Mouse (Mus musculus) liver, embryonic 13.5 days (tissue): ENCODE results near the gene Rtn4rl1. TPM values are rescaled to one million over a fixed set of nuclear protein-coding genes. Genes with fewer than 3 reads are reported as not detected.

ENCODE experiments used
- ATAC-seq: fragments of 200-750 bp; cut with Nextera tagmentation; 2 replicates; pipeline ENCODE4 v1.8.0; 2017; ENCODE audit warnings: low read depth, mild to moderate bottlenecking, moderate number of reproducible peaks, moderate library complexity
- DNase-seq: peaks from one replicate; pipeline ENCODE4 v3.0.0; 2022
- H3K27ac ChIP-seq: fragments of 300-500 bp; sonication (generic); 2 replicates; pipeline ENCODE4 v1.5.1; 2015; ENCODE audit warnings: moderate library complexity, mild to moderate bottlenecking, inconsistent platforms
- H3K27me3 ChIP-seq: fragments of 300-500 bp; sonication (generic); 2 replicates; pipeline ENCODE4 v1.6.1; 2015; ENCODE audit warnings: mild to moderate bottlenecking, inconsistent platforms
- H3K36me3 ChIP-seq: fragments of 300-500 bp; sonication (generic); 2 replicates; pipeline ENCODE4 v1.6.1; 2015; ENCODE audit warnings: mild to moderate bottlenecking, inconsistent platforms
- H3K4me1 ChIP-seq: fragments of 300-500 bp; sonication (generic); replicated peaks from 2 replicates; pipeline ENCODE4 v1.6.1; 2015; ENCODE audit warnings: inconsistent platforms
- H3K4me2 ChIP-seq: fragments of 300-500 bp; sonication (generic); 2 replicates; pipeline ENCODE4 v1.6.1; 2015; ENCODE audit warnings: inconsistent platforms, mild to moderate bottlenecking, moderate library complexity
- H3K4me3 ChIP-seq: fragments of 300-500 bp; sonication (generic); replicated peaks from 2 replicates; pipeline ENCODE4 v1.5.1; 2015; ENCODE audit warnings: mild to moderate bottlenecking, inconsistent platforms
- H3K9ac ChIP-seq: fragments of 300-500 bp; sonication (generic); 2 replicates; pipeline ENCODE4 v1.6.1; 2015; ENCODE audit warnings: mild to moderate bottlenecking, inconsistent platforms
- H3K9me3 ChIP-seq: fragments of 300-500 bp; sonication (generic); replicated peaks from 2 replicates; pipeline ENCODE4 v1.6.1; 2016; ENCODE audit warnings: inconsistent platforms
- WGBS: fragments of 180-500 bp; shearing (Covaris S2); methylation state at CpG from one replicate; pipeline ENCODE4 v1.1.7; 2015; ENCODE audit not compliant: insufficient replicate concordance; 5-methylcytosine and 5-hydroxymethylcytosine counted together
- polyA plus RNA-seq: library from polyadenylated mRNA; unstranded; fragments of >200 nt; fragmentation: Nextera tagmentation; extraction: Ambion mirVana; gene quantifications from 2 replicates; pipeline ENCODE4 v1.2.1, GENCODE M21; 2015

The Rtn4rl1 gene
- polyA plus RNA-seq, 1 experiment from 2014 or later: 0.78 TPM

- DNase-seq (no peak), ATAC-seq (no peak)
- Histone ChIP-seq H3K36me3 (no peaks in the 10 kb centered on the region), H3K4me2 (no peak overlapping the region), H3K4me3 (no peak overlapping the region), H3K27ac (no peak overlapping the region; the same call in 1 of the 2 replicates), H3K27me3 (peaks cover 62% of the 10 kb centered on the region), H3K4me1 (peaks cover 61% of the 10 kb centered on the region), H3K9ac (no peak overlapping the region), H3K9me3 (no peaks in the 10 kb centered on the region)
- 53% methylated on average over 6 of the region's 6 CpGs for WGBS
These were observed 1.7 kb upstream of the Rtn4rl1 start for GRCm38 (mm10) chr11:75191841-75192240.

DNA sequence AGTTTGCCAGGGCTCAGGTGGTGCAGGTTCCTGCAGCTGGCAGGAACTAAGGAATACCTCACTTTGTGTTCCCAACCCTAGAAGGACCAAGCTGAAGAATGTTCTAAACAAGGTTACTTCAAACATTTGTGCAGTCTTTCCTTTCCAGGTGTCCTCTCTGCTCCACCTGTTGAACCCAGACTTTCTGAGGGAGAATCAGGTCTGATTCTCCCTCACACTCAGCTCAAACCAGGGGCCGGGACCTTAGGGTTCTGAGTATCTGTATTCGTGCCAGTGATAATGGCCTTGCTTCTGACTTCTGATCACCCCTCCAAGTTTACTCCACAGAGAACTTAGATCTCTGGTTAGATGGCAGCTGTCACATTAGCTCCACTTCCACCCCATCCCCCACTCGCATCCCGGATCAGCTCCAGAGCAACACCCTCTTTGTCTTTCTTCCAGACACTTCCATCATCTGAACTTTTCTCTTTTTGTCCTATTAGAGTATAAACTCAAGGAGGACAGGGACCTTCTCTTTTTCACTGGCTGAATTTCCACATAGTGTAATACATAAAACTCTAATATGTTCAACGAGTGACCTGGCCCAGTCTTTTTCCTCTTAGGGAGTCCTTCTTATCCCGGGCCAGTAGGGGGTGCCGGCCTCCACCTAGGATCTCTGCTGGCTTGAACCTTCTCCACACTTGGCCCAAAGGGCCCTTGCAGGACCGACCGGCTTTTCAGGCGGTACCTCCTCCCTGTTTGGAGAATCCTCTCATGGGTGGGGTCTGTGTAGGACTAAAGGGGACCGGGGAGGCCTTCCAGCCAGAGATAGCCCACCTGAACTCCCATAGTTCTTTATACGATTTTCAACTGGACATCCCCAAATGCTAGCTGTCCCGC, 1.0 kb upstream of the Rtn4rl1 start:
- peak overlapping the region; percentile 61 for H3K4me3 ChIP-seq
- WGBS: 25% methylated on average over 13 of the region's 13 CpGs
- H3K9me3 ChIP-seq: no peaks in the 10 kb centered on the region
- peaks cover 70% of the 10 kb centered on the region for H3K27me3 ChIP-seq
- DNase-seq (peak; percentile 68), ATAC-seq (0 out of 2 replicates have a peak, but pooled peaks have one; percentile 22)
- H3K36me3 ChIP-seq: no peaks in the 10 kb centered on the region
- H3K9ac ChIP-seq: peak overlapping the region; percentile 55; the same call in 1 of the 2 replicates
- H3K4me1 ChIP-seq: peaks cover 61% of the 10 kb centered on the region
- peak overlapping the region; percentile 79 for H3K4me2 ChIP-seq
- H3K27ac ChIP-seq: no peak overlapping the region; the same call in 1 of the 2 replicates

- Histone ChIP-seq H3K4me3 (peak overlapping the region; percentile 61), H3K4me1 (peaks cover 57% of the 10 kb centered on the region), H3K27ac (no peak overlapping the region), H3K9ac (peak overlapping the region; percentile 55), H3K36me3 (no peaks in the 10 kb centered on the region), H3K4me2 (peak overlapping the region; percentile 79), H3K9me3 (no peaks in the 10 kb centered on the region), H3K27me3 (peaks cover 86% of the 10 kb centered on the region)
- no peak for DNase-seq
- no peak for ATAC-seq
- 1% methylated on average over 52 of the region's 52 CpGs for WGBS
These were observed 702 bp downstream of the Rtn4rl1 start for GRCm38 (mm10) chr11:75194121-75194849.

DNA sequence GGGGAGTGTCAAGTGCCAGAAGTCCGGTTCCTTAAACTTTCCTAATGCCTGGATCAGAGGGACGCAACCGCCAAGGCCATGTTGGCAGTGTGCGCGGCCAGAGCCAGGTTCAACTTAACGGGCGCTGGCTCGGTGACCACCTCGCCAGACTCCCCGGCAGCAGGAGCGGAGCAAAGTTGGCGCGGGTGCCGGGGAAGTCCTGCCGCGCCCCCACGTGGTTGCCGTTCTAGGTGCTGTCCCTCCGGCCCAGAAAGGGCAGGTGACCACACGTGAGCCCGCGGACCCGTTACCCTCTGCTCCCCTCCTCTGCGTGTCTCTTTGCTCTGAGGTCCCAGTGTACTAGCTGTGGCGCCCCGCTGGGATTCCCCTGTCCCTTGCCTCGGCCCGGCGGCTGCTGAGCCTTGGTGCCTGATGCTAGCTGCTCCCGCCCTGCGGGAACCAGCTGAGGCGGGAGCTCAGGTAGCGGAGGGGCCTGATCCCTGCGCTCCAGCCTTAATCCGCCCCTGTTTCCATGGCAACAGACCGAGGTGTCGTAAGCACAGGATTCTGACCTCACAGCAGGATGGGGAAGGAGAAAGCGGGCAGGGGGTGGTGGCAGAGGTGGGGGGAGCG, 1.4 kb downstream of the Rtn4rl1 start:
- WGBS: 1% methylated on average over 39 of the region's 39 CpGs
- H3K4me1 ChIP-seq: peaks cover 50% of the 10 kb centered on the region
- H3K4me2 ChIP-seq: peak overlapping the region; percentile 79
- peak overlapping the region; percentile 61 for H3K4me3 ChIP-seq
- no peak overlapping the region for H3K27ac ChIP-seq
- no peak for DNase-seq
- no peaks in the 10 kb centered on the region for H3K9me3 ChIP-seq
- peaks cover 92% of the 10 kb centered on the region for H3K27me3 ChIP-seq
- no peak overlapping the region for H3K9ac ChIP-seq
- no peak for ATAC-seq
- H3K36me3 ChIP-seq: no peaks in the 10 kb centered on the region

GRCm38 (mm10) chr11:75196131-75196530, 2.5 kb downstream of the Rtn4rl1 start:
- H3K4me3 ChIP-seq: no peak overlapping the region
- H3K27me3 ChIP-seq: peaks cover 97% of the 10 kb centered on the region
- no peak overlapping the region for H3K4me2 ChIP-seq
- DNase-seq (no peak), ATAC-seq (no peak)
- H3K9ac ChIP-seq: no peak overlapping the region
- H3K9me3 ChIP-seq: no peaks in the 10 kb centered on the region
- no peak overlapping the region for H3K27ac ChIP-seq
- WGBS: 47% methylated on average over 6 of the region's 6 CpGs
- H3K4me1 ChIP-seq: peaks cover 42% of the 10 kb centered on the region
- no peaks in the 10 kb centered on the region for H3K36me3 ChIP-seq

DNA sequence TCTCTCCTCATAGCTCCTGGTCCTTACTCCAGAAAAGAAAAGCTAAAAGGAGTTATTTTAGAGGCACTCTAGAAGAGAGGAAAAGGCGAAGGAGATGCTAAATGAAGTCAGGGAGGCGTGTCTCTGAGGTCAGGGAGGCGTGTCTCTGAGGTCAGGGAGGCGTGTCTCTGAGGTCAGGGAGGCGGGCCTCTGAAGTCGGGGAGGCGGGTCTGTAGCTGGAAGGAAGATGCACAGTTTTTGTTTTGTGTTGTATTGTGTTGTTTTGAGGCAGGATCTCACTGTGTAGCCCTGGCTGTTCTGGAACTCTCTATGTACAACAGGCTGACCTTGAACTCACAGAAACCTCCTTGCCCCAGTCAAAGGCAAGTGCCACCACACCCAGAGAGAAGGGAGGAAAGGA, 4.4 kb downstream of the Rtn4rl1 start:
- DNase-seq: no peak
- no peak overlapping the region for H3K4me3 ChIP-seq
- H3K4me1 ChIP-seq: peaks cover 49% of the 10 kb centered on the region
- H3K27me3 ChIP-seq: peaks cover 81% of the 10 kb centered on the region
- no peak for ATAC-seq
- H3K9me3 ChIP-seq: no peaks in the 10 kb centered on the region
- H3K27ac ChIP-seq: no peak overlapping the region
- H3K9ac ChIP-seq: no peak overlapping the region
- H3K36me3 ChIP-seq: no peaks in the 10 kb centered on the region
- H3K4me2 ChIP-seq: no peak overlapping the region
- WGBS: 24% methylated on average over 7 of the region's 7 CpGs

GRCm38 (mm10) chr11:75198792-75199191, 5.2 kb downstream of the Rtn4rl1 start:
- DNase-seq (no peak), ATAC-seq (no peak)
- Histone ChIP-seq H3K9ac (no peak overlapping the region), H3K36me3 (no peaks in the 10 kb centered on the region), H3K27me3 (peaks cover 73% of the 10 kb centered on the region), H3K4me2 (no peak overlapping the region), H3K4me3 (no peak overlapping the region), H3K4me1 (peaks cover 43% of the 10 kb centered on the region), H3K27ac (no peak overlapping the region), H3K9me3 (no peaks in the 10 kb centered on the region)
- 64% methylated on average over 4 of the region's 4 CpGs for WGBS

GRCm38 (mm10) chr11:75199951-75200350, 6.4 kb downstream of the Rtn4rl1 start:
- 66% methylated on average over 5 of the region's 5 CpGs for WGBS

GRCm38 (mm10) chr11:75200935-75201334, 7.4 kb downstream of the Rtn4rl1 start:
- no peak overlapping the region for H3K4me2 ChIP-seq
- no peak overlapping the region for H3K4me3 ChIP-seq
- no peak for ATAC-seq
- DNase-seq: no peak
- no peaks in the 10 kb centered on the region for H3K36me3 ChIP-seq
- no peak overlapping the region for H3K9ac ChIP-seq
- H3K27ac ChIP-seq: no peak overlapping the region
- H3K27me3 ChIP-seq: peaks cover 52% of the 10 kb centered on the region
- 84% methylated on average over 12 of the region's 12 CpGs for WGBS
- H3K9me3 ChIP-seq: no peaks in the 10 kb centered on the region
- H3K4me1 ChIP-seq: peaks cover 49% of the 10 kb centered on the region

More at GRCm38 (mm10) chr11:75199951-75200350, 6.4 kb downstream of the Rtn4rl1 start:
- H3K36me3 ChIP-seq: no peaks in the 10 kb centered on the region
- H3K27ac ChIP-seq: no peak overlapping the region
- H3K4me2 ChIP-seq: no peak overlapping the region
- DNase-seq: no peak
- no peak for ATAC-seq
- no peaks in the 10 kb centered on the region for H3K9me3 ChIP-seq
- peaks cover 42% of the 10 kb centered on the region for H3K4me1 ChIP-seq
- H3K4me3 ChIP-seq: no peak overlapping the region
- no peak overlapping the region for H3K9ac ChIP-seq
- H3K27me3 ChIP-seq: peaks cover 61% of the 10 kb centered on the region

GRCm38 (mm10) chr11:75201721-75202120, 8.1 kb downstream of the Rtn4rl1 start:
- no peak for DNase-seq
- WGBS: 53% methylated on average over 8 of the region's 8 CpGs
- Histone ChIP-seq H3K9ac (no peak overlapping the region), H3K4me1 (peaks cover 51% of the 10 kb centered on the region), H3K27ac (no peak overlapping the region), H3K27me3 (peaks cover 44% of the 10 kb centered on the region), H3K9me3 (no peaks in the 10 kb centered on the region), H3K4me3 (no peak overlapping the region), H3K4me2 (no peak overlapping the region), H3K36me3 (no peaks in the 10 kb centered on the region)
- ATAC-seq: no peak

DNA sequence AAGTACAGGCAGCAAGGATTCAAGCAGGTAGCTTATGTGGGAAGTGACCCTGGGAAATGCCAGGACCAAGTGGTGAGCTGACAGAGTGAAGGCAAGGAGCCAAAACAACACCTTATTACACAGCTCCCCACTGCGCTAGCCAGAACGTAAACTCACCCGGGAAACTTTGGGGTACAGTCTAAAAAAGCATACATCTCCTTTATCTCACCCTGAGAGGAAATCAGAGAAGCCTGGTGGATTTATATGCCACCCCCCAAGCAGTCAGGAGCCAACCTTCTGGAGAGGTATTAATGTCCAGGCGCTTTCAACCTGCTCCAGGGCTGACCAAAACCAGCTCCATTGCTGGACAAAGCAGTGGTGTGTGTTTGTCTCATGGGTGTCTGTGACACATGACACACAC, 10.3 kb downstream of the Rtn4rl1 start:
- Histone ChIP-seq H3K4me3 (no peak overlapping the region), H3K9me3 (no peaks in the 10 kb centered on the region), H3K9ac (no peak overlapping the region), H3K4me2 (no peak overlapping the region), H3K27ac (no peak overlapping the region), H3K36me3 (no peaks in the 10 kb centered on the region), H3K4me1 (peaks cover 55% of the 10 kb centered on the region), H3K27me3 (peaks cover 22% of the 10 kb centered on the region)
- DNase-seq: no peak
- no peak for ATAC-seq
- 78% methylated on average over 4 of the region's 4 CpGs for WGBS
